27 mouse cellular contexts compared by ENCODE assay signal in the genomic region with DNA sequence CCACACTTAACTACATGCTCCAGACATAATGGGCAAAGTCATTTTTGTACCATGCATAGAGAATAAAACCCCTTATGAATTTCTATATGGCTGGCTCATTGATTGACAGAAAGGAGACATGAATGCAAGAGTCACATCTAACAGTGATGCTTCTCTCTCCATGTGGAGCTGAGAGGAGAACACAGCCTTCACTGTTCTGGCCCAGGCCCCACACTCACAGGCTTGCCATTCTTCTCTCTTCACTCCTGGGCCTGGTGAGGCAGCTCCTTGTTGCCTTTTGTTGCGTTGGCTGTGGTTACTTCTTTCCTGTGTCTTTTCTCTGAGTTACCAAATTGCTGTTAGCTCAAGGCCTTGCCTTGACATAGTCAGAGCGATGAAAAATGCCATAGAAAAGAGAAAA. TPM values are rescaled to one million over a fixed set of nuclear protein-coding genes. Genes with fewer than 3 reads are reported as not detected.
DNase-seq lines count a peak whose midpoint lies in the region; ATAC-seq and TF ChIP-seq lines count a peak whose summit lies in the region.
"Had no signal": no experiment of that assay in that cellular context is flagged by ENCODE, and none has a peak within 500 bp of the region (broad histone marks: within the 10 kb centered on the region; RNA-seq: fewer than 3 reads in every experiment).

No protein-coding gene starts in this region.

- TF ChIP-seq POLR2A in embryonic fibroblast, embryonic 13.5 days (IDR thresholded peaks at IDR 0.05; ENCODE audit: low read depth, low read length) = no peak

- H3K27me3 ChIP-seq in forebrain, postnatal 0 days (ENCODE audit: insufficient read depth, low read length) = no peaks in the 10 kb centered on the region
- H3K27me3 ChIP-seq in forebrain, embryonic 16.5 days (replicated peaks; ENCODE audit: control insufficient read depth, insufficient read depth, low read length) = no peaks in the 10 kb centered on the region
- H3K27me3 ChIP-seq in midbrain, embryonic 15.5 days (replicated peaks) = no peaks in the 10 kb centered on the region
- H3K27me3 ChIP-seq in midbrain, embryonic 14.5 days (ENCODE audit: control insufficient read depth, insufficient read depth, low read length) = no peaks in the 10 kb centered on the region
- no peaks in the 10 kb centered on the region for H3K27me3 ChIP-seq in midbrain, embryonic 16.5 days (ENCODE audit: control insufficient read depth, insufficient read depth, low read depth, low read length)
- H3K27me3 ChIP-seq: heart, embryonic 15.5 days; intestine, embryonic 15.5 days had no signal

- WGBS in forebrain, postnatal 0 days = 74% methylated on average over 2 of the region's 2 CpGs
- 77% methylated on average over 2 of the region's 2 CpGs for WGBS in forebrain, embryonic 16.5 days
- 79% methylated on average over 2 of the region's 2 CpGs for WGBS in midbrain, embryonic 15.5 days
- WGBS in midbrain, embryonic 14.5 days = 85% methylated on average over 2 of the region's 2 CpGs
- 73% methylated on average over 2 of the region's 2 CpGs for WGBS in midbrain, embryonic 16.5 days

- DNase-seq in forebrain, postnatal 0 days = peak; percentile 8
- DNase-seq in midbrain, embryonic 14.5 days = no peak
- no peak for DNase-seq in kidney, postnatal 25 days
- DNase-seq: B cell, adult 2 months; cerebellum, adult 9-10 months; gastrocnemius, postnatal 14 days; heart, adult 2 months; heart, postnatal 4 days; liver, postnatal 0 days; lung, postnatal 10 days; retina, postnatal 1 day had no signal

- no peak overlapping the region for H3K4me2 ChIP-seq in forebrain, postnatal 0 days (ENCODE audit: low read depth)
- no peak overlapping the region for H3K4me2 ChIP-seq in forebrain, embryonic 16.5 days (ENCODE audit: low read length)
- no peak overlapping the region for H3K4me2 ChIP-seq in midbrain, embryonic 15.5 days
- H3K4me2 ChIP-seq in midbrain, embryonic 14.5 days (ENCODE audit: low read length) = no peak overlapping the region
- no peak overlapping the region for H3K4me2 ChIP-seq in midbrain, embryonic 16.5 days (ENCODE audit: low read length)
- H3K4me2 ChIP-seq: heart, embryonic 15.5 days; intestine, embryonic 15.5 days had no signal

- no peak overlapping the region for H3K4me3 ChIP-seq in forebrain, postnatal 0 days (ENCODE audit: low read depth, low read length)
- H3K4me3 ChIP-seq in forebrain, embryonic 16.5 days (replicated peaks; ENCODE audit: low read length) = no peak overlapping the region
- no peak overlapping the region for H3K4me3 ChIP-seq in midbrain, embryonic 15.5 days
- H3K4me3 ChIP-seq in midbrain, embryonic 14.5 days (replicated peaks; ENCODE audit: low read depth, low read length) = no peak overlapping the region
- H3K4me3 ChIP-seq in embryonic fibroblast, embryonic 13.5 days (ENCODE audit: insufficient read depth, low read length) = no peak overlapping the region
- no peak overlapping the region for H3K4me3 ChIP-seq in midbrain, embryonic 16.5 days (ENCODE audit: low read depth, low read length)
- H3K4me3 ChIP-seq: heart, adult 2 months; heart, embryonic 15.5 days; intestine, embryonic 15.5 days; left cerebral cortex, adult 2 months; limb, embryonic 10.5 days had no signal

- H3K9me3 ChIP-seq in forebrain, postnatal 0 days (ENCODE audit: low read length) = no peaks in the 10 kb centered on the region
- no peaks in the 10 kb centered on the region for H3K9me3 ChIP-seq in forebrain, embryonic 16.5 days (ENCODE audit: control insufficient read depth, low read length)
- H3K9me3 ChIP-seq in midbrain, embryonic 15.5 days = no peaks in the 10 kb centered on the region
- H3K9me3 ChIP-seq in midbrain, embryonic 14.5 days (ENCODE audit: control insufficient read depth, low read length) = no peaks in the 10 kb centered on the region
- H3K9me3 ChIP-seq in midbrain, embryonic 16.5 days (replicated peaks; ENCODE audit: control insufficient read depth, low read length, poor library complexity, severe bottlenecking) = no peaks in the 10 kb centered on the region
- H3K9me3 ChIP-seq: heart, embryonic 15.5 days; intestine, embryonic 15.5 days; limb, embryonic 10.5 days had no signal

- H3K4me1 ChIP-seq in forebrain, postnatal 0 days (ENCODE audit: insufficient read depth) = no peaks in the 10 kb centered on the region
- peaks cover 3% of the 10 kb centered on the region; the same call in 1 of the 2 replicates for H3K4me1 ChIP-seq in forebrain, embryonic 16.5 days (replicated peaks; ENCODE audit: control insufficient read depth, insufficient read depth, low read length)
- 0 out of 2 replicates have a peak, but pooled peaks cover 2% of the 10 kb centered on the region for H3K4me1 ChIP-seq in midbrain, embryonic 15.5 days
- H3K4me1 ChIP-seq in midbrain, embryonic 14.5 days (ENCODE audit: control insufficient read depth, insufficient read depth, low read length) = no peaks in the 10 kb centered on the region; the same call in 1 of the 2 replicates
- H3K4me1 ChIP-seq in embryonic fibroblast, embryonic 13.5 days (ENCODE audit: control insufficient read depth, insufficient read depth, low read length) = no peaks in the 10 kb centered on the region
- H3K4me1 ChIP-seq in midbrain, embryonic 16.5 days (ENCODE audit: control insufficient read depth, insufficient read depth, low read length) = peaks cover 8% of the 10 kb centered on the region; the same call in 1 of the 2 replicates
- H3K4me1 ChIP-seq: heart, embryonic 15.5 days; intestine, embryonic 15.5 days; limb, embryonic 10.5 days had no signal

- TF ChIP-seq CTCF in forebrain, postnatal 0 days (IDR thresholded peaks at IDR 0.05; ENCODE audit: low read depth) = no peak
- no peak for TF ChIP-seq CTCF in embryonic fibroblast, embryonic 13.5 days (IDR thresholded peaks at IDR 0.05; ENCODE audit: borderline replicate concordance, insufficient read depth, low read length)

- H3K36me3 ChIP-seq in forebrain, postnatal 0 days (ENCODE audit: insufficient read depth) = no peaks in the 10 kb centered on the region
- no peaks in the 10 kb centered on the region for H3K36me3 ChIP-seq in forebrain, embryonic 16.5 days (ENCODE audit: control insufficient read depth, insufficient read depth)
- no peaks in the 10 kb centered on the region for H3K36me3 ChIP-seq in midbrain, embryonic 15.5 days (replicated peaks)
- H3K36me3 ChIP-seq in midbrain, embryonic 14.5 days (ENCODE audit: control insufficient read depth, insufficient read depth, low read length) = no peaks in the 10 kb centered on the region
- no peaks in the 10 kb centered on the region for H3K36me3 ChIP-seq in midbrain, embryonic 16.5 days (ENCODE audit: control insufficient read depth, insufficient read depth, low read length)
- H3K36me3 ChIP-seq: heart, embryonic 15.5 days; intestine, embryonic 15.5 days; limb, embryonic 10.5 days had no signal

- peak; percentile 51; the same call in 1 of the 2 replicates for ATAC-seq in forebrain, postnatal 0 days
- ATAC-seq in forebrain, embryonic 16.5 days = no peak
- ATAC-seq in midbrain, embryonic 15.5 days (replicated peaks) = no peak
- ATAC-seq in midbrain, embryonic 14.5 days (ENCODE audit: low FRiP score, low TSS enrichment) = no peak
- ATAC-seq in midbrain, embryonic 16.5 days = no peak
- ATAC-seq: intestine, embryonic 15.5 days; liver, postnatal 0 days had no signal

- no peak overlapping the region for H3K9ac ChIP-seq in forebrain, postnatal 0 days
- no peak overlapping the region for H3K9ac ChIP-seq in forebrain, embryonic 16.5 days (replicated peaks; ENCODE audit: low read depth, low read length)
- no peak overlapping the region for H3K9ac ChIP-seq in midbrain, embryonic 15.5 days
- no peak overlapping the region for H3K9ac ChIP-seq in midbrain, embryonic 14.5 days (replicated peaks; ENCODE audit: low read length)
- no peak overlapping the region for H3K9ac ChIP-seq in midbrain, embryonic 16.5 days (ENCODE audit: low read depth, low read length)
- H3K9ac ChIP-seq: heart, embryonic 15.5 days; intestine, embryonic 15.5 days; liver, postnatal 0 days had no signal

- peak overlapping the region; percentile 41; the same call in 1 of the 2 replicates for H3K27ac ChIP-seq in forebrain, postnatal 0 days (ENCODE audit: low read depth, low read length)
- no peak overlapping the region for H3K27ac ChIP-seq in forebrain, embryonic 16.5 days (ENCODE audit: low read length)
- peak overlapping the region; percentile 57 for H3K27ac ChIP-seq in midbrain, embryonic 15.5 days
- no peak overlapping the region; the same call in 1 of the 2 replicates for H3K27ac ChIP-seq in midbrain, embryonic 14.5 days (replicated peaks; ENCODE audit: low read depth, low read length)
- H3K27ac ChIP-seq in embryonic fibroblast, embryonic 13.5 days (ENCODE audit: insufficient read depth, low read length) = peak overlapping the region; percentile 58; the same call in 1 of the 2 replicates
- peak overlapping the region; percentile 31; the same call in 1 of the 2 replicates for H3K27ac ChIP-seq in midbrain, embryonic 16.5 days (ENCODE audit: low read length)
- H3K27ac ChIP-seq: heart, adult 2 months; heart, embryonic 15.5 days; intestine, embryonic 15.5 days; left cerebral cortex, adult 2 months; limb, embryonic 10.5 days; stomach, postnatal 0 days had no signal

RNA-seq across cellular contexts. Expression of a gene that starts 23.6 kb away (rescaled TPM):
- total RNA-seq in forebrain, postnatal 0 days (2014; rRNA removed) = not detected in 2 replicates
- not detected in 2 replicates for polyA plus RNA-seq in forebrain, postnatal 0 days (2015; fragmentation: Nextera tagmentation; extraction: Ambion mirVana)
- not detected in 2 replicates for polyA plus RNA-seq in forebrain, embryonic 16.5 days (2015; fragmentation: Nextera tagmentation; extraction: Ambion mirVana)
- polyA plus RNA-seq in midbrain, embryonic 15.5 days (2015; fragmentation: Nextera tagmentation; extraction: Ambion mirVana) = not detected in 2 replicates
- not detected in 2 replicates for polyA plus RNA-seq in midbrain, embryonic 14.5 days (2014; fragmentation: Nextera tagmentation; extraction: Ambion mirVana)
- not detected in 2 replicates for polyA plus RNA-seq in embryonic fibroblast, embryonic 13.5 days (2011; ENCODE audit: insufficient read length, low read depth, missing spikeins)
- not detected in 2 replicates for polyA plus RNA-seq in midbrain, embryonic 16.5 days (2015; fragmentation: Nextera tagmentation; extraction: Ambion mirVana)
- total RNA-seq: adrenal gland, postnatal 4 days; common myeloid progenitor, adult 5-6 weeks; gastrocnemius, postnatal 14 days; heart, adult 2 months; heart, postnatal 4 days; left cerebral cortex, adult 2 months; liver, adult 2 months; megakaryocyte, adult 5-6 weeks had no signal
- polyA plus RNA-seq: embryonic facial prominence, embryonic 11.5 days; heart, adult 2 months; heart, embryonic 15.5 days; intestine, embryonic 15.5 days; large intestine, adult 2 months; limb, embryonic 10.5 days; liver, adult 2 months; liver, postnatal 0 days; thymus, postnatal 0 days had no signal

Comparison
In these comparisons a context has a peak if more than half of its experiments do, and no peak if none do; other contexts are left out.
1. H3K27ac ChIP-seq: peak in forebrain, postnatal 0 days (single experiment), midbrain, embryonic 15.5 days (single experiment), embryonic fibroblast, embryonic 13.5 days (single experiment) and midbrain, embryonic 16.5 days (single experiment); none in forebrain, embryonic 16.5 days (single experiment) and midbrain, embryonic 14.5 days (single experiment).